Comparison of ENCODE assay signal across 14 mouse cellular contexts in the genomic region with DNA sequence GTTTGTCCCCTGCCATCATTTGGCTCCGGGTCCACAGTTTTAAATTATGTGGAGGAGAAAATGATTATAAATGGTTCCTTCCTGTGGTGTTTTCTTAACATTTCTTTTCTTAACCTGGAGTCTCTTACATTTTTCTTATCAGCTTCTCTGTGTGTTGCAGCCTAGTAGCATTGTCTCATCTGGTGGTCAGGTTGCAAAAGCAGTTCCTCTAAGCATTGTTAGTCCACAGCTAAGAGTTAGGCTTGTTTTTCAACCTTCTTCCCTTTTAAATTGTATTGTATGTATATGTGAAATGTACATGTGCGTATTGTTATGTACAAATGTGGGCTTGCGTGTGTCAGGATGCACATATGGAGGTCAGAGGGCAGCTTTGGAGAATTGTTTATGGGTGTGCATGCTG.
"Had no signal": no experiment of that assay in that cellular context is flagged by ENCODE, and none has a peak within 500 bp of the region (broad histone marks: within the 10 kb centered on the region; RNA-seq: fewer than 3 reads in every experiment).

No protein-coding gene starts in this region.

- DNase-seq: lung, adult 2 months; lung, postnatal 14 days; lung, postnatal 36 days; retina, postnatal 1 day; right cerebral cortex, adult 18-20 months; right cerebral cortex, postnatal 25 days; right cerebral cortex, postnatal 4 days; spleen, adult 18-20 months; thymus, adult 18-20 months; thymus, postnatal 14 days; thymus, postnatal 36 days had no signal

- ATAC-seq: lung, postnatal 0 days; midbrain, embryonic 13.5 days; midbrain, embryonic 15.5 days had no signal
